2 mouse cellular contexts compared by ENCODE assay signal in the genomic region with DNA sequence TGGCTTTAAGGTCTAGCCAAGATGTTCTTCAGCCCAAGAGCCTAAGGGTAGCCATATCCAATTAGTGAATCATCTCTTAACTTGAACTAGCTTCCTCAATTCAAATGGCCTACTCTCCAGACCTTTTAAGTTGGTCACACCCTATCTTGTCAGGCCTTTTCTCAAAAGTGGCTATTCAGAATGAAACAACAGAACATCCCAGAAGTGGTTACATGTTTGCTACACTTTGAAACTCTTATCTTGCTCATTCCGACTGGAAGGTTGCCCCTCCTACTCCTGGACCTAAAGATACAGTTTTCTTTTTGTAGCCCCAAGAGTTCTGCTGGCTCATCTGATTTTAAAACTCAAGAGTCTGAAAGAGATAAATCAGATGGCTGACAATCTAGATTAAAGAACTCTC.
TF ChIP-seq lines count a peak whose summit lies in the region.

No protein-coding gene starts in this region.

TF ChIP-seq in CH12.LX, 34 proteins besides CTCF, POLR2A, EP300 and RAD21:
- no peak for TF ChIP-seq MAZ (IDR thresholded peaks at IDR 0.05; ENCODE audit: low read depth, low read length)
- no peak for TF ChIP-seq NRF1 (IDR thresholded peaks at IDR 0.05; ENCODE audit: low read depth, low read length)
- TF ChIP-seq USF1 (IDR thresholded peaks at IDR 0.05; ENCODE audit: low read depth, low read length) = no peak
- no peak for TF ChIP-seq ZNF384 (IDR thresholded peaks at IDR 0.05; ENCODE audit: low read depth, low read length)
- no peak for TF ChIP-seq SIN3A (IDR thresholded peaks at IDR 0.05; ENCODE audit: low read length)
- TF ChIP-seq ELF1 (IDR thresholded peaks at IDR 0.05; ENCODE audit: low read depth, low read length) = no peak
- peak; percentile 76 for TF ChIP-seq IRF4 (IDR thresholded peaks at IDR 0.05; ENCODE audit: low read depth, low read length)
- peak; percentile 33; the same call in 1 of the 2 replicates for TF ChIP-seq BHLHE40 (IDR thresholded peaks at IDR 0.05; ENCODE audit: low read depth, low read length)
- no peak for TF ChIP-seq MAX (IDR thresholded peaks at IDR 0.05; ENCODE audit: low read length)
- TF ChIP-seq RCOR1 (conservative IDR thresholded peaks at IDR 0.05; ENCODE audit: low read depth, low read length) = no peak
- peak; percentile 34; the same call in 1 of the 2 replicates for TF ChIP-seq TCF12 (IDR thresholded peaks at IDR 0.05; ENCODE audit: low read depth, low read length)
- no peak for TF ChIP-seq CHD2 (IDR thresholded peaks at IDR 0.05; ENCODE audit: low read length)
- TF ChIP-seq ETS1 (conservative IDR thresholded peaks at IDR 0.05; ENCODE audit: low read depth, low read length) = no peak
- TF ChIP-seq USF2 (conservative IDR thresholded peaks at IDR 0.05; ENCODE audit: low read depth, low read length) = no peak
- TF ChIP-seq MEF2A (IDR thresholded peaks at IDR 0.05; ENCODE audit: borderline replicate concordance, low read depth, low read length) = peak; percentile 19; the same call in 1 of the 2 replicates
- no peak for TF ChIP-seq UBTF (IDR thresholded peaks at IDR 0.05; ENCODE audit: low read depth, low read length)
- no peak for TF ChIP-seq TBP (conservative IDR thresholded peaks at IDR 0.05; ENCODE audit: low read depth, low read length)
- no peak for TF ChIP-seq NELFE (IDR thresholded peaks at IDR 0.05; ENCODE audit: low read depth, low read length)
- TF ChIP-seq E2F4 (IDR thresholded peaks at IDR 0.05; ENCODE audit: insufficient replicate concordance, low read depth, low read length) = no peak
- TF ChIP-seq MAFK (IDR thresholded peaks at IDR 0.05; ENCODE audit: insufficient replicate concordance, low read length) = no peak
- TF ChIP-seq KAT2A (IDR thresholded peaks at IDR 0.05; ENCODE audit: insufficient replicate concordance, low read length) = no peak
- peak; percentile 40; the same call in 1 of the 2 replicates for TF ChIP-seq JUN (IDR thresholded peaks at IDR 0.05; ENCODE audit: insufficient read depth, low read depth, low read length)
- TF ChIP-seq JUND (conservative IDR thresholded peaks at IDR 0.05; ENCODE audit: low read depth, low read length) = no peak
- TF ChIP-seq MXI1 (IDR thresholded peaks at IDR 0.05; ENCODE audit: low read depth, low read length) = no peak
- no peak for TF ChIP-seq PAX5 (IDR thresholded peaks at IDR 0.05; ENCODE audit: low read length)
- TF ChIP-seq POLR2AphosphoS2 (IDR thresholded peaks at IDR 0.05; ENCODE audit: low read depth, low read length) = no peak
- TF ChIP-seq MYC (IDR thresholded peaks at IDR 0.05; ENCODE audit: low read depth, low read length) = no peak
- no peak for TF ChIP-seq ZKSCAN1 (IDR thresholded peaks at IDR 0.05; ENCODE audit: borderline replicate concordance, low read depth, low read length)
- TF ChIP-seq GABPA (IDR thresholded peaks at IDR 0.05; ENCODE audit: insufficient replicate concordance, low read depth, low read length) = no peak
- TF ChIP-seq SMC3 (IDR thresholded peaks at IDR 0.05; ENCODE audit: low read depth, low read length) = peak; percentile 1; the same call in 1 of the 2 replicates

TF ChIP-seq in MEL, 35 proteins besides CTCF, POLR2A, EP300 and RAD21:
- no peak; the same call in 1 of the 2 replicates for TF ChIP-seq RCOR1 (IDR thresholded peaks at IDR 0.05; ENCODE audit: low read depth, low read length)
- TF ChIP-seq TCF12 (IDR thresholded peaks at IDR 0.05; ENCODE audit: low read depth, low read length) = peak; percentile 36; the same call in 1 of the 2 replicates
- TF ChIP-seq GATA1 (IDR thresholded peaks at IDR 0.05; ENCODE audit: low read depth, low read length) = peak; percentile 58
- TF ChIP-seq POLR2AphosphoS5 (IDR thresholded peaks at IDR 0.05; ENCODE audit: borderline replicate concordance, low read depth, low read length) = no peak
- no peak for TF ChIP-seq NELFE (IDR thresholded peaks at IDR 0.05; ENCODE audit: low read depth, low read length)
TF ChIP-seq in MEL: peak in this region for 2.
